Mouse (Mus musculus): ENCODE results near the gene Ttc6. TPM values are rescaled to one million over a fixed set of nuclear protein-coding genes. Genes with fewer than 3 reads are reported as not detected.

The Ttc6 gene
- polyA plus RNA-seq, 1 experiment from 2014 or later: 0.38 TPM

GRCm38 (mm10) chr12:57541931-57542745 is 21.8 kb upstream of the Ttc6 start:
- H3K9ac ChIP-seq (replicated peaks; ENCODE audit: low read length): no peak overlapping the region
- H3K4me1 ChIP-seq (ENCODE audit: control insufficient read depth, insufficient read depth, low read length): peaks cover 7% of the 10 kb centered on the region
- peak overlapping the region; percentile 29; the same call in 1 of the 2 replicates for H3K4me2 ChIP-seq (ENCODE audit: low read depth, low read length)
- peak; percentile 41 for ATAC-seq (replicated peaks; ENCODE audit: insufficient number of reproducible peaks, low FRiP score, low TSS enrichment, low read depth)
- peak overlapping the region; percentile 14; the same call in 1 of the 2 replicates for H3K4me3 ChIP-seq (ENCODE audit: low read depth, low read length)
- H3K36me3 ChIP-seq (replicated peaks; ENCODE audit: control insufficient read depth, insufficient read depth, low read depth, low read length): no peaks in the 10 kb centered on the region
- no peaks in the 10 kb centered on the region for H3K9me3 ChIP-seq (replicated peaks; ENCODE audit: control insufficient read depth, low read length)
- peaks cover 61% of the 10 kb centered on the region for H3K27me3 ChIP-seq (ENCODE audit: control insufficient read depth, insufficient read depth, low read length)
- under 1% methylated on average over 46 of the region's 46 CpGs for WGBS
- no peak for DNase-seq (ENCODE audit: low spot score)
- H3K27ac ChIP-seq (replicated peaks; ENCODE audit: low read depth, low read length): no peak overlapping the region

GRCm38 (mm10) chr12:57542746-57543626 is 20.9 kb upstream of the Ttc6 start:
- 1% methylated on average over 58 of the region's 63 CpGs for WGBS
- Histone ChIP-seq H3K27ac (replicated peaks; ENCODE audit: low read depth, low read length) (no peak overlapping the region), H3K4me1 (ENCODE audit: control insufficient read depth, insufficient read depth, low read length) (peaks cover 7% of the 10 kb centered on the region), H3K36me3 (replicated peaks; ENCODE audit: control insufficient read depth, insufficient read depth, low read depth, low read length) (no peaks in the 10 kb centered on the region), H3K4me3 (ENCODE audit: low read depth, low read length) (peak overlapping the region; percentile 14; the same call in 1 of the 2 replicates), H3K9ac (replicated peaks; ENCODE audit: low read length) (no peak overlapping the region), H3K4me2 (ENCODE audit: low read depth, low read length) (0 out of 2 replicates have a peak overlapping the region, but pooled peaks have one; percentile 2), H3K9me3 (replicated peaks; ENCODE audit: control insufficient read depth, low read length) (no peaks in the 10 kb centered on the region), H3K27me3 (ENCODE audit: control insufficient read depth, insufficient read depth, low read length) (peaks cover 64% of the 10 kb centered on the region)
- no peak for DNase-seq (ENCODE audit: low spot score)
- no peak for ATAC-seq (replicated peaks; ENCODE audit: insufficient number of reproducible peaks, low FRiP score, low TSS enrichment, low read depth)

DNA sequence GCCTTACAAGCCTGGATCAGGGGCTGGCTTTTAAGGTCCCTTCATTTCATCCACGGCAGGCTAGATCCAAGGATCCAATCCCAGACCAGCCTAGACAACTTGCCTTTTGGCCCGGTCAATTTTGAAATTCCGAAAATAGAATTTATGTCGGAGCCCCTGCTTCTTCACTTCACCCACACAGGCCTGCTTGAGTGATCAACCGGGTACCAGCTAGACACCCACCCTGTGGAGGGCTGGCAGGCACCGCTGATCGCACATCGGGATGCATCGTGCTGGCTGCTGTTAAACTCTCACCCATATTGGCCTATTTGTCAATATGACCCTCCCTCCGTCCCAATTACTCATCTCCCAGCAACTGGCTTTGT is 20.3 kb upstream of the Ttc6 start:
- Histone ChIP-seq H3K9me3 (replicated peaks; ENCODE audit: control insufficient read depth, low read length) (no peaks in the 10 kb centered on the region), H3K4me3 (ENCODE audit: low read depth, low read length) (no peak overlapping the region)
- no peak for ATAC-seq (replicated peaks; ENCODE audit: insufficient number of reproducible peaks, low FRiP score, low TSS enrichment, low read depth)

GRCm38 (mm10) chr12:57544641-57545370 is 19.1 kb upstream of the Ttc6 start:
- Histone ChIP-seq H3K4me2 (ENCODE audit: low read depth, low read length) (peak overlapping the region; percentile 94), H3K4me3 (ENCODE audit: low read depth, low read length) (peak overlapping the region; percentile 40), H3K9me3 (replicated peaks; ENCODE audit: control insufficient read depth, low read length) (no peaks in the 10 kb centered on the region), H3K4me1 (ENCODE audit: control insufficient read depth, insufficient read depth, low read length) (peaks cover 4% of the 10 kb centered on the region), H3K27ac (replicated peaks; ENCODE audit: low read depth, low read length) (no peak overlapping the region), H3K27me3 (ENCODE audit: control insufficient read depth, insufficient read depth, low read length) (peaks cover 76% of the 10 kb centered on the region), H3K9ac (replicated peaks; ENCODE audit: low read length) (no peak overlapping the region), H3K36me3 (replicated peaks; ENCODE audit: control insufficient read depth, insufficient read depth, low read depth, low read length) (no peaks in the 10 kb centered on the region)
- DNase-seq (ENCODE audit: low spot score) (peak; percentile 92), ATAC-seq (replicated peaks; ENCODE audit: insufficient number of reproducible peaks, low FRiP score, low TSS enrichment, low read depth) (no peak)
- WGBS: 2% methylated on average over 31 of the region's 31 CpGs

More for the DNA sequence above, 20.3 kb upstream of the Ttc6 start:
- Histone ChIP-seq H3K4me2 (ENCODE audit: low read depth, low read length) (no peak overlapping the region), H3K36me3 (replicated peaks; ENCODE audit: control insufficient read depth, insufficient read depth, low read depth, low read length) (no peaks in the 10 kb centered on the region), H3K9ac (replicated peaks; ENCODE audit: low read length) (no peak overlapping the region), H3K27me3 (ENCODE audit: control insufficient read depth, insufficient read depth, low read length) (peaks cover 69% of the 10 kb centered on the region), H3K4me1 (ENCODE audit: control insufficient read depth, insufficient read depth, low read length) (peaks cover 5% of the 10 kb centered on the region), H3K27ac (replicated peaks; ENCODE audit: low read depth, low read length) (no peak overlapping the region)
- 3% methylated on average over 10 of the region's 10 CpGs for WGBS
- no peak for DNase-seq (ENCODE audit: low spot score)

DNA sequence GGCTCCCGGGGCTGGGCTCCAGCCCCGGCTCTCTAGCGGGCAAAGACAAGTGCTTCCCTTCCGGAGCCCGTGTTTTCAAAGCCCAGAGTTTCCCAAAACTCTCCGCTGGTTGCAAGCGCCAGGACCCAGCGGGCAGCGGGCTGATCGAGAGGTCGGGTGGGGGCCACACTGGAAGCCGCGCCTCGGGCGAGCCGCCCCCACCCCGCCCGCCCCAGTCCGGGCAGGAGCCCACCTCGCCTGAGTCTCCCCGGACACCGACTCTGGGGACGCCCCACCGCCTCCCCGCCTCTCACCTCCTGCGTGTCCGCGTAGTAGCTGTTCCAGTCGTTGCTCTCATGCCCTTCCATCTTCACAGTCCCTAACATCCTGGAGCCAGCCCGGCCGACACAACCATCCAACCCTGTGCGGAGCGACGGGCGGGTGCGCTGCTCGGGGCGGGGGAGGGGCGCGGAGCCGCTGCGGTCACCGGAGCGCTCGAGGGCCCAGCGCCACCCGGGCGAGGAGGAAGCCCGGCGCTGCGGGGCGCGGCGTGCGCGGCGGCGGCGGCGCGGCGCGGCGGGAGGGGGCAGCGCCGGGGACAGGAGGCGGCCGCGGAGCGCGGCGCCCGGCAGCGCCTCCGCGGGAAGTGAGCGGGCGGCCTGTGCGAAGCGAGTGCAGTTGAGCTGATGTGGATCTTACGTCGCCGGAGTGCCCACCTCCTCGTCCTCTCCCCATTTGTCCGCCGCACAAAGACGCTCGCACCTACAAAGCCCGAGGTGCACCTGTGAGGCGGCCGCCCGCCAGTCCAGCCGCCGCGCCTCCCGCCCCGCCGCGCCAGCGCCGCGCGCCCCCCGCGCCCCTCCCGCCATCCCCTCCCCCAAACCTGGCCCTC is 18.3 kb upstream of the Ttc6 start:
- peak; percentile 66; the same call in 1 of the 2 replicates for ATAC-seq (replicated peaks; ENCODE audit: insufficient number of reproducible peaks, low FRiP score, low TSS enrichment, low read depth)
- Histone ChIP-seq H3K4me3 (ENCODE audit: low read depth, low read length) (peak overlapping the region; percentile 40), H3K27me3 (ENCODE audit: control insufficient read depth, insufficient read depth, low read length) (peaks cover 83% of the 10 kb centered on the region), H3K9me3 (replicated peaks; ENCODE audit: control insufficient read depth, low read length) (no peaks in the 10 kb centered on the region), H3K27ac (replicated peaks; ENCODE audit: low read depth, low read length) (no peak overlapping the region), H3K36me3 (replicated peaks; ENCODE audit: control insufficient read depth, insufficient read depth, low read depth, low read length) (no peaks in the 10 kb centered on the region), H3K4me1 (ENCODE audit: control insufficient read depth, insufficient read depth, low read length) (peaks cover 4% of the 10 kb centered on the region), H3K4me2 (ENCODE audit: low read depth, low read length) (peak overlapping the region; percentile 94), H3K9ac (replicated peaks; ENCODE audit: low read length) (peak overlapping the region; percentile 39; the same call in 1 of the 2 replicates)
- DNase-seq (ENCODE audit: low spot score): peak; percentile 55
- under 1% methylated on average over 70 of the region's 106 CpGs for WGBS

DNA sequence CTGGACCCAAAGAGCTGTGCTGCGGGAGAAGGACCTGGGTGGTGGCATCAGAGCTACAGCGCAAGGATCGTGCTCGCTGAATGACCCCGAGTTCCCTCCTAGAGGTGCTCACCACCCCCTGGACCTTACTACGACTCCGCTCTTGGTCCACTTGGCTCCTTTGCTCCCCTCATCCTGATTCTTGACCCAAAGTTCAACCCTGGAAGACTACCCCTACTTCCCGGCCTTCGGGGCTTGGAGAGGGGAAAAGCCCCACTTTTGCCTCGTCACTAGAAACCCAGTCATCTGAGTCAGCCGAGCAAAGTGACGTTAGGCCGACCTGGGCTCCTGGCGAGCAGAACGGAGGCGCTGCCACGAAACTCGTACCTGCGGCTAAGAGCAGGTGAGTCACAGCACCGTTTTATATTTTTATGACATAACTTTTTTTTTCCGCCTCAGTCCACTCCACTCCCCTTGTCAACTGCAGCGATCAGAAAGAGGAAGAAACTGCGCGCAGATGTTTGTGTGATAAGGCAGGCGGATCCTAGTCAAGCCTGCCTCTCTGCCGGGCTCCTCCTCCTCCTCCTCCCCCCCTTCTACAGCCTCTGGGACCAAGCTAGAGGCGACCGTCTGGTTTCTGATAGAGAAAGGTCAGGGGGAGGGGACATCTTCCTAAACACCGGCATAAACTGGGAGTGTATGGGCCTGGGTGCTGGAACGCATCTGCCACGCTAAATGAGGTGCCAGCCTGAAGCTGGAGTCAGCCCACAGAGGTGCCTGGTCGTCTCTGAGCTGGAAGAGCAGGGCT is 17.3 kb upstream of the Ttc6 start, which contains the start of gene Foxa1:
Gene Foxa1 (minus strand): TSS at position 502 of the 787 bp plus-strand sequence.
- no peak for DNase-seq (ENCODE audit: low spot score)
- peak within 1 kb of the TSS; percentile 94 for H3K4me2 ChIP-seq (ENCODE audit: low read depth, low read length)
- H3K9ac ChIP-seq (replicated peaks; ENCODE audit: low read length): peak within 1 kb of the TSS; percentile 39; the same call in 1 of the 2 replicates
- H3K27me3 ChIP-seq (ENCODE audit: control insufficient read depth, insufficient read depth, low read length): peaks cover 79% of the 10 kb centered on the region
- peak within 1 kb of the TSS; percentile 40 for H3K4me3 ChIP-seq (ENCODE audit: low read depth, low read length)
- WGBS: under 1% methylated on average over 32 of the region's 32 CpGs
- 0 out of 2 replicates have a peak, but pooled peaks have one; percentile 2 for ATAC-seq (replicated peaks; ENCODE audit: insufficient number of reproducible peaks, low FRiP score, low TSS enrichment, low read depth)
- peaks cover 4% of the 10 kb centered on the region for H3K4me1 ChIP-seq (ENCODE audit: control insufficient read depth, insufficient read depth, low read length)
- no peak within 1 kb of the TSS for H3K27ac ChIP-seq (replicated peaks; ENCODE audit: low read depth, low read length)
- no peaks in the 10 kb centered on the region for H3K9me3 ChIP-seq (replicated peaks; ENCODE audit: control insufficient read depth, low read length)
- no peaks in the 10 kb centered on the region for H3K36me3 ChIP-seq (replicated peaks; ENCODE audit: control insufficient read depth, insufficient read depth, low read depth, low read length)

Measured in embryonic facial prominence, embryonic 11.5 days (tissue).